Mouse (Mus musculus) liver, adult 2 months (tissue): ENCODE measurements at regions not wholly inside any gene's neighbourhood (a gene's known extent, or its start where the extent isn't known, plus 50 kb on each side); places are given as distances from the start of the nearest gene placed in this dataset.

Source experiments
- CTCF ChIP-seq: fragments of 200-500 bp; IDR thresholded peaks from 2 replicates; pipeline ENCODE4 v1.5.1; 2011; ENCODE audit warnings: low read depth, low read length, control low read depth
- POLR2A ChIP-seq: fragments of 200-500 bp; IDR thresholded peaks from 2 replicates; pipeline ENCODE4 v1.6.1; 2011; ENCODE audit warnings: low read length, control low read depth; ENCODE audit not compliant: insufficient read depth; ENCODE audit errors: extremely low read depth

- TF ChIP-seq POLR2A (no peak), CTCF (no peak)
Measured at GRCm38 (mm10) chr4:39717477-39717876, 267.4 kb downstream of the 1700009N14Rik start.
